Mouse (Mus musculus) CH12.LX (cell line): Measurements from ENCODE around the gene Prss34.

Experiments
- CHD2 ChIP-seq: IDR thresholded peaks from 2 replicates; pipeline ENCODE4 v1.6.1; 2011; ENCODE audit warnings: low read length, improper control_type of control experiment
- USF1 ChIP-seq: IDR thresholded peaks from 2 replicates; pipeline ENCODE4 v1.6.1; 2014; ENCODE audit warnings: low read depth, mild to moderate bottlenecking, inconsistent platforms, low read length, improper control_type of control experiment
- ZNF384 ChIP-seq: IDR thresholded peaks from 2 replicates; pipeline ENCODE4 v1.6.1; 2012; ENCODE audit warnings: low read depth, low read length, improper control_type of control experiment, inconsistent platforms

DNA sequence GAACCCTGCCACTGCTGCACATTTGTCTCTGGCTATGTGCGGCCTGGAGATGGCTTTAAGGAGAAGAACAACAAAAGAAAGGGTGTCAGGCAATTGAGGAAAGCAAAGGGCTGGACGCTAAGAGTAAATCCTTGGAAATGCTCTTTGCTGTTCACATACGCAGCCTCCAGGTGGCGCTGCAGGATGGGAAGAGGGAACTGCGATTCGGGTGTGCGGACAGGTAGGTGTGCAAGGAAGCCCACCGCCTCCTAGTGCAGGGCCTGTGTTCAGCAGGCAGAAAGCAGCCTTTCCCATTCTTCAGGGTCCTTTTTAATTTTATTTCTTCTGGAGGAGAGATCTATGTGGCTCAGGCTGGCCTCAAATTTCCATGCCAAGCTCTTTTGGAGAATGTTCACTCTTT is 35.7 kb downstream of the Prss34 start:
- TF ChIP-seq USF1 (no peak), ZNF384 (no peak), CHD2 (no peak)
